Mouse (Mus musculus) adipose tissue, adult 10 weeks (tissue): ENCODE results near the gene Vmn1r13. TPM values are rescaled to one million over a fixed set of nuclear protein-coding genes. Genes with fewer than 3 reads are reported as not detected.

Source experiments
- polyA plus RNA-seq: library from polyadenylated mRNA; stranded (reverse); fragments of 350-450 nt; fragmentation: Illumina TruSeq; extraction: RNeasy Lipid Tissue Mini Kit (QIAGEN cat#74804); gene quantifications from one replicate; pipeline ENCODE4 v1.2.3, GENCODE M21; 2014; ENCODE audit warnings: low read depth, low replicate concordance

Gene Vmn1r13
- polyA plus RNA-seq = not detected

DNA sequence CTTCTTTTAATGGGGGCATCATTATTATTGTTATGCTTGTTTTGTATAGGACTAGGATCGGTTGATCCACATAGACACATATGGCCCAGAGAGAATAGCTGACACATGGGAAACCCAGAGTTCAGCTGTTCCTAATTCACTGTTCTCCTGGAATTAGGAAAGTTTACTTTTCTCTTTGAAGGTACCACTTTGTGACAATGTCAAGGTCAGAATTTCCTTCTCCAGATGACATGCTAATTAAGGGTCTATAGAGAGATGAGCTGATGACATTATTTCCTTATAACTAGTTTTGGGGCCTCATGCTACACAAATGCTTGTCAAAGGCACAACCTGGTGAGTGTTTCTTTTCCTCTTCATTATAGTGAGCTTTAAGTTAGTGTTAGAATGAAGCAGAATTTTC, at the start of gene Vmn1r13:
Gene Vmn1r13 (plus strand): TSS at position 301 of the 400 bp plus-strand sequence.

DNA sequence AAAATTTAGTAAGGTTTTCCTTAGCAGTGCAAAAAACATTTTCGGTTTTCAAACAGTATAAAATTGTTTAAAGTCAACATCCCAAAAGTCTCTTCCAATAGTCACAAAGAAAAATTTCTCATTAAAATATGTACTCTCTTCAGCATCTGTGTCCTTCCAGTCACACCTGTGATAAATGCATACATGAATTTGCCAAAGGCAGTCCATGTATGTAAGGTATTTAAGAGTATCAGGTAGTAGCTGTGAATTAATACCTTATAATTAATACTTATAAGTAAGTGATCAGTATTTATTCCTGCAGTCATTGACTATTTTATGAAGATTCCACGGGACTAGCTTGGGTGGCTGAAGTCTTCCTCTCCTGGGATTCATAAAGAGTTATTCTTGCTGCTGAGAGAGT, 46.5 kb upstream of the Vmn1r13 start, which contains the start of gene Vmn1r12:
Gene Vmn1r12 (plus strand): TSS at position 301 of the 400 bp plus-strand sequence.

DNA sequence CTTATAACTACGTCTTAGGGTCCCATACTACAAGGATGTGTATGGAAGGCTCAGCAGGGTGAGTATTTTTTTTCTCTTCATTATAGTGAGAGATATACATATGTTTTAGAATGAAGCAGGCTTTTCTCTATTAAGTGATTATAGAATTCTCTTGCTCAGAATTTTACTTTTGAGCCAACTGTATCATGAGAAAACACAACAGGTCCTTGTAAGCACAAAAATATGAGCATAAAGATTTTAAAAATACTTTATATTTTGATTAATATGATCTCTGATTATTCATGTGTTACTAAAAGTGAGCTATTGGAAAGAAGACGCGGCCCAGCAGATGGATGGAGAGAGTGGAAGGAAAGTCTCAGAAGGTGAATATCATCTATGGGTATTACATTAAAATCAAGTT, 28.3 kb downstream of the Vmn1r13 start, which contains the start of gene Vmn1r14:
Gene Vmn1r14 (plus strand): TSS at position 301 of the 400 bp plus-strand sequence.

DNA sequence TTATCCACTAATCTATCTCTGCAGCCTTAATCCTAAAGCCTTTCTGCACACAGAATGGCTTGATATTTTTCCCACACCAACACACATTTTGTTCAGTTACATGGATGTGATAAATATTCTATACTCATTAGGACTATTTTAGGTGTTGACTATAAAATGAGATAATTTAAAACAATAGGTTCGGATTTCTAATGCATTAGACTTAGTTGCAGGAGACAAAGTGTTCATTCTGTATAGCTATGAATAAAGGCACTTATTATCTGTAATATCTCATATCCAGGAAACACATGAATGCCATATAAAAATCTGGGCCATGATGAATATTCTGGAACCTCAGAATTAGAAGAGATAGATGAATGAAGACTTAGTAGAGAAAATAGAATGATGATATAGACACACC, 54.6 kb downstream of the Vmn1r13 start, which contains the start of gene Vmn1r15:
Gene Vmn1r15 (plus strand): TSS at position 301 of the 400 bp plus-strand sequence.

Other genes starting within 250 kb of the Vmn1r13 start
- not detected for gene Vmn1r5, start 233.0 kb upstream of the Vmn1r13 start, polyA plus RNA-seq
- gene Vmn1r6, start 206.0 kb upstream of the Vmn1r13 start, polyA plus RNA-seq = not detected
- not detected for gene Vmn1r7, start 178.0 kb upstream of the Vmn1r13 start, polyA plus RNA-seq
- gene Vmn1r8, start 171.0 kb upstream of the Vmn1r13 start, polyA plus RNA-seq = not detected
- gene Vmn1r9, start 136.5 kb upstream of the Vmn1r13 start, polyA plus RNA-seq = not detected
- not detected for gene Vmn1r10, start 93.8 kb upstream of the Vmn1r13 start, polyA plus RNA-seq
- gene Vmn1r11, start 69.8 kb upstream of the Vmn1r13 start, polyA plus RNA-seq = not detected
- not detected for gene Vmn1r12, start 46.4 kb upstream of the Vmn1r13 start, polyA plus RNA-seq
- not detected for gene Vmn1r14, start 28.4 kb downstream of the Vmn1r13 start, polyA plus RNA-seq
- not detected for gene Vmn1r15, start 54.7 kb downstream of the Vmn1r13 start, polyA plus RNA-seq
- gene Vmn1r16, start 126.2 kb downstream of the Vmn1r13 start, polyA plus RNA-seq = not detected
- gene Vmn1r17, start 160.4 kb downstream of the Vmn1r13 start, polyA plus RNA-seq = not detected
- gene Vmn1r18, start 192.5 kb downstream of the Vmn1r13 start, polyA plus RNA-seq = not detected
- gene Vmn1r19, start 200.5 kb downstream of the Vmn1r13 start, polyA plus RNA-seq = not detected
- not detected for gene Vmn1r20, start 225.6 kb downstream of the Vmn1r13 start, polyA plus RNA-seq